Mouse (Mus musculus): ENCODE measurements around the gene Gm9844. TPM values are rescaled to one million over a fixed set of nuclear protein-coding genes. Genes with fewer than 3 reads are reported as not detected.

The Gm9844 gene
- 4.5 and 8.1 TPM in 2 replicates for polyA plus RNA-seq (2021; fragmentation: Nextera tagmentation)
- long read RNA-seq, experiment 1, partial matches to known transcripts: 0 of 3 reads
- long read RNA-seq, experiment 1, other reads (novel, unspliced or antisense): 0 of 3 reads
- long read RNA-seq, experiment 2, transcript Gm9844-201 (1 exons, 485 nt): major isoform, 12 of 12 reads
- long read RNA-seq, experiment 2, partial matches to known transcripts: 0 of 12 reads
- long read RNA-seq, experiment 2, other reads (novel, unspliced or antisense): 0 of 12 reads

GRCm38 (mm10) chr7:24861913-24862312, at the start of gene Gm9844:
Gm9844 (plus strand) TSS chr7:24862213.

DNA sequence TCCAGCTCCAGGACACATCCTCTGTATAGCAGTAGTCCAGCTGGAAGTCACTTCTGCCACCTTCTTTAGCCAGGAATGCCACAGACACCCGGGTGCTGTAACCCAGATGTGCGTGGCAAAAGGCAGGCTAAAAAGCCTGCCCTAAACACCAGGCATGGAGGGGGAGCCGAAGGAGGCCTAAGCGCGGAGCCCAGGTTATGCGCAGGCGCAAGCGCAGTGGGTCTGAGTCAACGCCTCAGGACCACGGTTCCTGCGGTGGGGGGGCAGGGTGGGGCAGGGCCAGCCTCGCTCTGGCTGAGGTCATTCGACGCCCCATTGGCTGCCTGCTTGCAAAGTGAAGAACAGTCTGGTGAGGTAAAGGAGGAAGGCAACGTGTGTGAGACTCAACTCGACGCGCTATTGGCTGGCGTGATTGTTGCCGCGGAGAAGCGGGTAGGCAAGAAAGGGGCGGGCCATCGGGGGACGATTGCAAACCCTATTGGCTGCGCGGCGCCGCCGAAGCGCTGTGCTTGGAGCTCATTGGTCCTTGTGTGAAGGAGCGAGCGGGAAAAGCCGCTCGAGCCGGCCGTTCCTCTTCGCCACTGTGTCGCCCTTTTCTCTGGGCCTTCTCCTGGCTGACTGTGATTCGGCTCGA, 7.6 kb downstream of the Gm9844 start, which contains the start of the genes Lypd4 and Dmrtc2:
Gene Lypd4, minus strand, starts transcription at position 410 of the 634 bp plus-strand sequence.
Gene Dmrtc2, plus strand, starts transcription at position 526 of the 634 bp plus-strand sequence.

DNA sequence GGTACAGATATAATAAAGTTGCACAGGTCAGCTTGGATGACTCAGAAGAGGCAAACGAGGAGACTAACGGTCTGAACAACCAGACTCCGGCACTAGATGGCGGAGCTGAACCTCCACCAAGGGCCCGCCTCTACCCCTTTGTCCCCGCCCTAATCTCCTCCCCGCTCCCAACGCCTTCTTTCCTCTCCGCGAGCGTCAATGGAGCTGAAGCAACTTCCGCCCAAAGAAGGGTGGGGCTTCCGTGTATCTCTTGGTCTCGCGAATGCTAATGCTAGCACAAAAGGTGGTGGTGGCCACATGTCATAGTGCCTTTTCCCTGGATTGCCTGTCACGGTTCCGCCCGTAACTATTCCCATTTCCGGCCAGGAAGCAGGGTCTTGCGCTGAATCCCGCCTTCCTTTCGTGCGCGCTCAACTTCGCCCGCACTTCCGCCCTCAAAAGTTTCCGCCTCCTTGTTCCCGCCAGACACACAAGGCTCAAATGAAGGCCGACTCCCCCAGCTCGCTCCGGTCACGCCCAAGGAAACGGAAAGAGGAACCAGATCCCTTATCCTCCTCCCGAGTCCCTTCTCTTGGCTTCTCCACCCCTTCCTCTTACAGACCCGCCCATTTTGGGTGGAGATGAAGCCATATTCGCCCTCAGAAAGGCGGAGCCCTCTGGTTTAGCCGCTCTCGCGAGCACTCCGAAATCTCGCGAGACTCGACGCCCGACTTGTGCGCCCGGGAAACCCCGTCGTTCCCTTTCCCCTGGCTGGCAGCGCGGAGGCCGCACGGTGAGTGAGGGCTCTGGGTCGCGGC, 22.1 kb downstream of the Gm9844 start, which contains the start of gene Rps19:
Gene Rps19, plus strand, starts transcription at position 476 of the 797 bp plus-strand sequence.

GRCm38 (mm10) chr7:24897224-24897623, 35.2 kb downstream of the Gm9844 start, which contains the start of gene Cd79a:
Cd79a (plus strand) TSS chr7:24897381.

DNA sequence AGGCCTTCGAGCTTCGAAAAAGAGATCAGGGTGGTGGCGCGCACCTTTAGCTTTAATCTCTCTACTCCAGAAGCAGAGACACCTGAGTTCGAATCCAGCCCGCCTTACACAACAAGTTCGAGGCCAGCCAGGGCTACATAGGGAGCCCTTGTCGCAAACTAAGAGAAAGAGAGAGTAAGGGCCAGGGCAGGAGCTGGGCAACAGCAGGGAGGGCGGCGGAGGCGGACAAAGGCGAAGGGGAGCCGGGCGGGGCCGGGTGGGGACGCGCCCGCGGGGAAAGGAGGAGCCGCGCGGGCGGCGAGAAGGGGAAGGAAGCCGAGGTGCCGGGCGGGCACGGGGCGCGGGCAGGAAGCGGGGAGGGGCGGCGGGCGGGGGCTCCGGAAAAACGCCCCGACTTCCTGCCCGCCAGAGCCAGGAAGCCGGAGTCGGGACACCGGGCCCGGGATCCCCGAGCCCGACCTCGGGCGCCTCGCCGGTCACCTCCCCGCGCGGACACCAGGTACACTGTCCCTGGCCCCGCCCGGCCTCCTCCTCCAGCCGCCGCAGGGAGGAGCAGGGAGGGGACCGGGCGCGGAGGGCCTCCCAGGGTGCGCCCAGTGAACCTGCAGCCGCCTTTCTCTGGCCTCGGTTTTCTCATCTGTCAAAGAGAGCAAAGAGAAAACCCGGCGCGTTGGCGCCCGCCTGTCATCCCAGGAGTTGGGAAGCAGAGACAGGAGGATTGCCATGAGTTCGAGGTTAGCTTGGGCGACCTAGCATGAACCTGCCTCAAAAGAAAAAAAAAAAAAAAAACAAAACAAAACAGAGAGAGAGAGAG, 40.8 kb downstream of the Gm9844 start, which contains the start of gene Arhgef1:
Gene Arhgef1, plus strand, starts transcription at position 283 of the 814 bp plus-strand sequence.

Other genes starting within 250 kb of the Gm9844 start
- gene Lypd3, start 225.7 kb upstream of the Gm9844 start, polyA plus RNA-seq (2021; fragmentation: Nextera tagmentation): not detected in 2 replicates
- not detected in 2 replicates for gene Tex101, start 185.5 kb upstream of the Gm9844 start, polyA plus RNA-seq (2021; fragmentation: Nextera tagmentation)
- not detected in 2 replicates for gene BC049730, start 153.0 kb upstream of the Gm9844 start, polyA plus RNA-seq (2021; fragmentation: Nextera tagmentation)
- gene Gm4763, start 135.3 kb upstream of the Gm9844 start, polyA plus RNA-seq (2021; fragmentation: Nextera tagmentation): not detected in 2 replicates
- gene Cd177, start 101.9 kb upstream of the Gm9844 start, polyA plus RNA-seq (2021; fragmentation: Nextera tagmentation): not detected in 2 replicates
- 0.28 TPM in 1 of 2 replicates, not detected in the other for gene Ceacam10, start 85.0 kb upstream of the Gm9844 start, polyA plus RNA-seq (2021; fragmentation: Nextera tagmentation)
- gene Lypd4, start 7.7 kb downstream of the Gm9844 start, polyA plus RNA-seq (2021; fragmentation: Nextera tagmentation): not detected in 2 replicates
- gene Dmrtc2, start 7.8 kb downstream of the Gm9844 start, polyA plus RNA-seq (2021; fragmentation: Nextera tagmentation): not detected in 2 replicates
- 2,479 and 2,713 TPM in 2 replicates for gene Rps19, start 22.2 kb downstream of the Gm9844 start, polyA plus RNA-seq (2021; fragmentation: Nextera tagmentation)
- 0.27 and 0.60 TPM in 2 replicates for gene Cd79a, start 35.2 kb downstream of the Gm9844 start, polyA plus RNA-seq (2021; fragmentation: Nextera tagmentation)
- 4.7 and 7.9 TPM in 2 replicates for gene Arhgef1, start 40.7 kb downstream of the Gm9844 start, polyA plus RNA-seq (2021; fragmentation: Nextera tagmentation)
- not detected in 2 replicates for gene Gm4881, start 82.3 kb downstream of the Gm9844 start, polyA plus RNA-seq (2021; fragmentation: Nextera tagmentation)
- 531 and 581 TPM in 2 replicates for gene Rabac1, start 110.5 kb downstream of the Gm9844 start, polyA plus RNA-seq (2021; fragmentation: Nextera tagmentation)
- 803 and 1,080 TPM in 2 replicates for gene Atp1a3, start 143.7 kb downstream of the Gm9844 start, polyA plus RNA-seq (2021; fragmentation: Nextera tagmentation)
- gene Grik5, start 210.1 kb downstream of the Gm9844 start, polyA plus RNA-seq (2021; fragmentation: Nextera tagmentation): 6.1 and 29.3 TPM in 2 replicates
- gene Zfp574, start 210.4 kb downstream of the Gm9844 start, polyA plus RNA-seq (2021; fragmentation: Nextera tagmentation): 24.1 and 27.1 TPM in 2 replicates

Measured in left cerebral cortex, adult 6 months (tissue).